ENCODE assay signal across 12 mouse cellular contexts in the genomic region with DNA sequence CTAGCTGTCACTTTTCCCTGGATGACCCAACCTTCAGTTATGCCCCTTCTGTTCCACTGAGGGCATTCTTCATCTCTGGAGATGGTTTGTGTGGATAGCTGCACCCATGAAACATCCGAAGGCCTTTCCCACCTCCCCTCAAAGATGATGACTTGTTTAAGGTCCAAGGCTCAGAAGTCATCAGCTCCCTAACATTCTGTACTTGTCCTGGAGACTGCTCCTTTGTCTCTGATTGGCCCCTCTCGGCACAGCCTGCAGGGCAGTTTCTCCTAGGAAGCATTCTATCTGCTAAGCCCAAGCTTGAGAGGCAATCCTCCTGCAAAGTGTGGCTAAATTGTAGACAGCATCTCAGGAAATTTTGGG.
DNase-seq lines count a peak whose midpoint lies in the region; ATAC-seq and TF ChIP-seq lines count a peak whose summit lies in the region.
"Had no signal": no experiment of that assay in that cellular context is flagged by ENCODE, and none has a peak within 500 bp of the region (broad histone marks: within the 10 kb centered on the region; RNA-seq: fewer than 3 reads in every experiment).

No protein-coding gene starts in this region.

- no peak for TF ChIP-seq POLR2A in lung, adult 2 months (IDR thresholded peaks at IDR 0.05; ENCODE audit: borderline replicate concordance, extremely low read depth, low read depth, low read length)

- no peak for DNase-seq in gastrocnemius, adult 2 months
- DNase-seq in gastrocnemius, postnatal 10 days, result no peak
- no peak for DNase-seq in lung, embryonic 14.5 days
- DNase-seq in lung, adult 2 months, result no peak
- no peak for DNase-seq in testis, postnatal 10 days (ENCODE audit: low spot score)
- no peak for DNase-seq in gastrocnemius, postnatal 14 days
- DNase-seq: adrenal gland, adult 8-10 months; thymus, adult 2 months had no signal

- intact Hi-C loops in gastrocnemius, adult 2 months (cut with DNase I), result loop anchor here (5.0 kb wide), 1 partner anchor 1043 kb away; no protein-coding TSS in a partner anchor
- intact Hi-C loops in gastrocnemius, postnatal 14 days (cut with DNase I; ENCODE audit: low total_unique reads), result loop anchor here (5.0 kb wide), 1 partner anchor 33 kb away; no protein-coding TSS in a partner anchor

- H3K36me3 ChIP-seq in lung, embryonic 14.5 days (ENCODE audit: insufficient read depth), result no peaks in the 10 kb centered on the region
- no peaks in the 10 kb centered on the region for H3K36me3 ChIP-seq in embryonic facial prominence, embryonic 15.5 days
- H3K36me3 ChIP-seq in midbrain, embryonic 15.5 days (replicated peaks), result no peaks in the 10 kb centered on the region
- H3K36me3 ChIP-seq: limb, embryonic 12.5 days had no signal

- H3K4me2 ChIP-seq in lung, embryonic 14.5 days, result peak overlapping the region; percentile 84
- peak overlapping the region; percentile 71; the same call in 1 of the 2 replicates for H3K4me2 ChIP-seq in embryonic facial prominence, embryonic 15.5 days (replicated peaks)
- 0 out of 2 replicates have a peak overlapping the region, but pooled peaks have one; percentile 15 for H3K4me2 ChIP-seq in midbrain, embryonic 15.5 days

- TF ChIP-seq CTCF in gastrocnemius, adult 2 months (IDR thresholded peaks at IDR 0.05), result no peak
- TF ChIP-seq CTCF in lung, embryonic 14.5 days (IDR thresholded peaks at IDR 0.05; ENCODE audit: low read depth), result no peak
- TF ChIP-seq CTCF in lung, adult 2 months (IDR thresholded peaks at IDR 0.05; ENCODE audit: insufficient read depth, low read length), result no peak

- no peak for ATAC-seq in lung, embryonic 14.5 days (ENCODE audit: insufficient read depth)
- ATAC-seq in embryonic facial prominence, embryonic 15.5 days (ENCODE audit: insufficient number of reproducible peaks, low FRiP score, low TSS enrichment, low read depth), result no peak
- no peak for ATAC-seq in midbrain, embryonic 15.5 days (replicated peaks)
- ATAC-seq: intestine, embryonic 16.5 days had no signal

- peaks cover 11% of the 10 kb centered on the region for H3K4me1 ChIP-seq in lung, embryonic 14.5 days (ENCODE audit: insufficient read depth)
- H3K4me1 ChIP-seq in lung, adult 2 months (ENCODE audit: control insufficient read depth, insufficient read depth, low read length), result peaks cover 8% of the 10 kb centered on the region
- H3K4me1 ChIP-seq in embryonic facial prominence, embryonic 15.5 days, result peaks cover 41% of the 10 kb centered on the region
- peaks cover 28% of the 10 kb centered on the region for H3K4me1 ChIP-seq in midbrain, embryonic 15.5 days

- H3K27ac ChIP-seq in gastrocnemius, adult 2 months, result peak overlapping the region; percentile 95
- no peak overlapping the region for H3K27ac ChIP-seq in lung, embryonic 14.5 days (ENCODE audit: low read depth)
- H3K27ac ChIP-seq in embryonic facial prominence, embryonic 15.5 days (replicated peaks), result no peak overlapping the region
- H3K27ac ChIP-seq in midbrain, embryonic 15.5 days, result 0 out of 2 replicates have a peak overlapping the region, but pooled peaks have one; percentile 53
- H3K27ac ChIP-seq: limb, embryonic 12.5 days had no signal

- H3K4me3 ChIP-seq in gastrocnemius, adult 2 months, result peak overlapping the region; percentile 79
- H3K4me3 ChIP-seq in lung, embryonic 14.5 days (ENCODE audit: low read depth, low read length), result no peak overlapping the region
- no peak overlapping the region for H3K4me3 ChIP-seq in lung, adult 2 months (replicated peaks; ENCODE audit: extremely low read depth, low read depth, low read length)
- no peak overlapping the region for H3K4me3 ChIP-seq in embryonic facial prominence, embryonic 15.5 days (replicated peaks)
- no peak overlapping the region for H3K4me3 ChIP-seq in midbrain, embryonic 15.5 days
- H3K4me3 ChIP-seq: limb, embryonic 12.5 days had no signal

- no peak overlapping the region; the same call in 1 of the 2 replicates for H3K9ac ChIP-seq in lung, embryonic 14.5 days
- H3K9ac ChIP-seq in embryonic facial prominence, embryonic 15.5 days, result no peak overlapping the region
- H3K9ac ChIP-seq in midbrain, embryonic 15.5 days, result no peak overlapping the region
- H3K9ac ChIP-seq: limb, embryonic 12.5 days had no signal

- 45% methylated on average over 2 of the region's 2 CpGs for WGBS in lung, embryonic 14.5 days
- WGBS in lung, adult 2 months, result 65% methylated on average over 2 of the region's 2 CpGs
- 64% methylated on average over 2 of the region's 2 CpGs for WGBS in embryonic facial prominence, embryonic 15.5 days
- WGBS in midbrain, embryonic 15.5 days, result 38% methylated on average over 2 of the region's 2 CpGs

- no peaks in the 10 kb centered on the region for H3K9me3 ChIP-seq in lung, embryonic 14.5 days (ENCODE audit: low read depth, low read length)
- no peaks in the 10 kb centered on the region for H3K9me3 ChIP-seq in embryonic facial prominence, embryonic 15.5 days (replicated peaks)
- H3K9me3 ChIP-seq in midbrain, embryonic 15.5 days, result no peaks in the 10 kb centered on the region
- H3K9me3 ChIP-seq: limb, embryonic 12.5 days had no signal

- peaks cover 5% of the 10 kb centered on the region; the same call in 1 of the 2 replicates for H3K27me3 ChIP-seq in lung, embryonic 14.5 days (ENCODE audit: insufficient read depth, low read length)
- peaks cover 6% of the 10 kb centered on the region for H3K27me3 ChIP-seq in embryonic facial prominence, embryonic 15.5 days
- H3K27me3 ChIP-seq in midbrain, embryonic 15.5 days (replicated peaks), result peaks cover 19% of the 10 kb centered on the region

Comparison
In these comparisons a context has a peak if more than half of its experiments do, and no peak if none do; other contexts are left out.
1. H3K27ac ChIP-seq: peak in gastrocnemius, adult 2 months (single experiment) and midbrain, embryonic 15.5 days (single experiment); none in lung, embryonic 14.5 days (single experiment) and embryonic facial prominence, embryonic 15.5 days (single experiment).
2. H3K4me2 ChIP-seq: peak in every context shown above with its lines; median percentile 84 in lung, embryonic 14.5 days; 71 in embryonic facial prominence, embryonic 15.5 days; 15 in midbrain, embryonic 15.5 days.